Mouse (Mus musculus): Measurements from ENCODE around the gene Fto.

GRCm38 (mm10) chr8:91324271-91324670 lies 10.9 kb downstream of the Fto start:
- no peak for TF ChIP-seq CTCF (IDR thresholded peaks at IDR 0.05; ENCODE audit: low read depth, low read length)
- no peak for TF ChIP-seq POLR2AphosphoS5 (IDR thresholded peaks at IDR 0.05; ENCODE audit: insufficient replicate concordance, low read depth, low read length)
- TF ChIP-seq TAL1 (conservative IDR thresholded peaks at IDR 0.05; ENCODE audit: low read depth, low read length), result no peak
- no peak for TF ChIP-seq GATA1 (IDR thresholded peaks at IDR 0.05; ENCODE audit: borderline replicate concordance, low read length)

All from G1E (cell line).